Mouse (Mus musculus) embryonic facial prominence, embryonic 13.5 days (tissue): ENCODE measurements around the gene Atp13a3. TPM values are rescaled to one million over a fixed set of nuclear protein-coding genes. Genes with fewer than 3 reads are reported as not detected.
"Not testable (repeated sequence)": the region's sequence is repeated elsewhere in the genome, so short reads cannot be mapped to it uniquely, and the experiment has no call there.

ENCODE experiments used
- ATAC-seq: fragments of 200-750 bp; cut with Nextera tagmentation; 2 replicates; pipeline ENCODE4 v1.8.0; 2017; ENCODE audit warnings: low read depth; ENCODE audit not compliant: insufficient number of reproducible peaks, insufficient read depth, low FRiP score, low TSS enrichment
- H3K27ac ChIP-seq: fragments of 300-500 bp; sonication (generic); 2 replicates; pipeline ENCODE4 v1.5.1; 2015; ENCODE audit warnings: moderate library complexity, mild to moderate bottlenecking, inconsistent platforms
- H3K27me3 ChIP-seq: fragments of 300-500 bp; sonication (generic); 2 replicates; pipeline ENCODE4 v1.6.1; 2015; ENCODE audit warnings: mild to moderate bottlenecking, inconsistent platforms
- H3K36me3 ChIP-seq: fragments of 300-500 bp; sonication (generic); 2 replicates; pipeline ENCODE4 v1.6.1; 2015; ENCODE audit warnings: mild to moderate bottlenecking, inconsistent platforms
- H3K4me1 ChIP-seq: fragments of 300-500 bp; sonication (generic); 2 replicates; pipeline ENCODE4 v1.6.1; 2015; ENCODE audit warnings: inconsistent platforms
- H3K4me2 ChIP-seq: fragments of 300-500 bp; sonication (generic); 2 replicates; pipeline ENCODE4 v1.6.1; 2015; ENCODE audit warnings: moderate library complexity, mild to moderate bottlenecking, inconsistent platforms
- H3K4me3 ChIP-seq: fragments of 300-500 bp; sonication (generic); 2 replicates; pipeline ENCODE4 v1.5.1; 2015; ENCODE audit warnings: mild to moderate bottlenecking, inconsistent platforms
- H3K9ac ChIP-seq: fragments of 300-500 bp; sonication (generic); 2 replicates; pipeline ENCODE4 v1.6.1; 2015; ENCODE audit warnings: mild to moderate bottlenecking, inconsistent platforms
- H3K9me3 ChIP-seq: fragments of 300-500 bp; sonication (generic); 2 replicates; pipeline ENCODE4 v1.6.1; 2016; ENCODE audit warnings: inconsistent platforms
- WGBS: fragments of 180-500 bp; shearing (Covaris S2); methylation state at CpG from one replicate; pipeline ENCODE4 v1.1.7; 2015; ENCODE audit warnings: mixed read lengths; 5-methylcytosine and 5-hydroxymethylcytosine counted together
- polyA plus RNA-seq: library from polyadenylated mRNA; unstranded; fragments of >200 nt; fragmentation: Nextera tagmentation; extraction: Ambion mirVana; gene quantifications from 2 replicates; pipeline ENCODE4 v1.2.1, GENCODE M21; 2015

The Atp13a3 gene
- polyA plus RNA-seq, 1 experiment from 2014 or later = 9.3 TPM

- H3K4me3 ChIP-seq = peak overlapping the region; percentile 94
- H3K36me3 ChIP-seq = peaks cover 22% of the 10 kb centered on the region
- no peak overlapping the region for H3K9ac ChIP-seq
- peaks cover 19% of the 10 kb centered on the region for H3K4me1 ChIP-seq
- peaks cover 7% of the 10 kb centered on the region; the same call in 1 of the 2 replicates for H3K27me3 ChIP-seq
- WGBS = 61% methylated on average over 8 of the region's 8 CpGs
- peak overlapping the region; percentile 83 for H3K4me2 ChIP-seq
- no peaks in the 10 kb centered on the region for H3K9me3 ChIP-seq
- H3K27ac ChIP-seq = no peak overlapping the region
- no peak for ATAC-seq
These were observed 18.8 kb downstream of the Atp13a3 start for GRCm38 (mm10) chr16:30386911-30387439.

GRCm38 (mm10) chr16:30385531-30385930, 20.2 kb downstream of the Atp13a3 start:
- no peaks in the 10 kb centered on the region for H3K9me3 ChIP-seq
- H3K4me1 ChIP-seq = peaks cover 19% of the 10 kb centered on the region
- no peak overlapping the region for H3K4me3 ChIP-seq
- no peak overlapping the region for H3K9ac ChIP-seq
- WGBS = 98% methylated on average over 1 of the region's 1 CpGs
- no peak overlapping the region for H3K27ac ChIP-seq
- H3K4me2 ChIP-seq = no peak overlapping the region
- H3K27me3 ChIP-seq = peaks cover 7% of the 10 kb centered on the region; the same call in 1 of the 2 replicates
- ATAC-seq = no peak
- H3K36me3 ChIP-seq = peaks cover 22% of the 10 kb centered on the region

DNA sequence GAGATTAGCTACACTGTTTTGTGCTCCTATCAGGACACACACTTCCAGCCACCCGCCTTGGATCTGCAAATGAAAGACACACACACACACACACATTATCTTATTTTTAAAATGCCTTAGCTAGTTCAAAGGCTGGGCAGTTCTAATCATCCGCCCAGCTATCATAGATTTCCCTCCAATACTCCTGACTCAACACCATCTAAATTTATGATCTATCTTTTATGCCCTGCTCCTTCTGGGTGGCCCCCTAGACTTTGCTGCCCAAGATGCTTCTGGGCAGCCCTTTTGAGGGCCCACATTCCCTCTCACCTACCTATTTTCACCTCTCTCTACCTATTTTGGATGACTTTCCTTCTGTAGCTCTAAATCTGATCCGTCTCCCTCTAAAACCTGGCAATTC, 29.5 kb downstream of the Atp13a3 start:
- H3K27me3 ChIP-seq = no peaks in the 10 kb centered on the region
- 81% methylated on average over 3 of the region's 3 CpGs for WGBS

GRCm38 (mm10) chr16:30374927-30375326, 30.8 kb downstream of the Atp13a3 start:
- Histone ChIP-seq H3K9ac (no peak overlapping the region), H3K36me3 (peaks cover 2% of the 10 kb centered on the region), H3K4me3 (no peak overlapping the region), H3K27me3 (no peaks in the 10 kb centered on the region), H3K4me1 (no peaks in the 10 kb centered on the region), H3K4me2 (no peak overlapping the region), H3K9me3 (no peaks in the 10 kb centered on the region), H3K27ac (no peak overlapping the region)
- no peak for ATAC-seq
- WGBS = 86% methylated on average over 3 of the region's 3 CpGs

More for the DNA sequence above, 29.5 kb downstream of the Atp13a3 start:
- no peak for ATAC-seq
- Histone ChIP-seq H3K27ac (no peak overlapping the region), H3K36me3 (peaks cover 5% of the 10 kb centered on the region), H3K9me3 (no peaks in the 10 kb centered on the region), H3K4me2 (no peak overlapping the region), H3K4me1 (no peaks in the 10 kb centered on the region), H3K9ac (no peak overlapping the region), H3K4me3 (no peak overlapping the region)

DNA sequence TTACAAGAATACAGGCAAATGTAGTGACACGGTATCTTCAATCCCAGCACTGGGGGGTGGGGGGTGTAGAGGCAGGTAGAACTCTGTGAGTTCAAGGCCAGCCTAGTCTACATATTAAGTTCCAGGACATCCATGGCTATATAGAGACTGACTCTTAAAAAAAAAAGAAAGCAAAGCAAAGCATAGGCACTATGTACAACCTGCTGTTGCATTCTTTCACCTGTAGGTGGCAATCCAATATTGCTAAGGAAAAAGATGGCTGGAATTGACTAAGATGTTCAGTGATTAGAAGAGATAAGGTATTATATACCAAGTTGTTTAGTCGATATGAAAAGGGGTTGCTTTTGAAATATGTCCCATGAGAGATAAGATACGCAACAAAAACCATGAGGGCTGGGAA, 31.5 kb downstream of the Atp13a3 start:
- H3K27ac ChIP-seq = no peak overlapping the region
- no peaks in the 10 kb centered on the region for H3K9me3 ChIP-seq
- no peaks in the 10 kb centered on the region for H3K36me3 ChIP-seq
- H3K9ac ChIP-seq = no peak overlapping the region
- no peaks in the 10 kb centered on the region for H3K4me1 ChIP-seq
- H3K27me3 ChIP-seq = no peaks in the 10 kb centered on the region
- no peak overlapping the region for H3K4me2 ChIP-seq
- no peak for ATAC-seq
- WGBS = 65% methylated on average over 3 of the region's 3 CpGs
- H3K4me3 ChIP-seq = no peak overlapping the region

- H3K27ac ChIP-seq, H3K4me1 ChIP-seq, ATAC-seq, H3K36me3 ChIP-seq, H3K4me2 ChIP-seq, H3K4me3 ChIP-seq, H3K27me3 ChIP-seq, H3K9ac ChIP-seq, H3K9me3 ChIP-seq: not testable (repeated sequence)
- 94% methylated on average over 4 of the region's 4 CpGs for WGBS
These were observed 32.5 kb downstream of the Atp13a3 start for GRCm38 (mm10) chr16:30373286-30373685.

DNA sequence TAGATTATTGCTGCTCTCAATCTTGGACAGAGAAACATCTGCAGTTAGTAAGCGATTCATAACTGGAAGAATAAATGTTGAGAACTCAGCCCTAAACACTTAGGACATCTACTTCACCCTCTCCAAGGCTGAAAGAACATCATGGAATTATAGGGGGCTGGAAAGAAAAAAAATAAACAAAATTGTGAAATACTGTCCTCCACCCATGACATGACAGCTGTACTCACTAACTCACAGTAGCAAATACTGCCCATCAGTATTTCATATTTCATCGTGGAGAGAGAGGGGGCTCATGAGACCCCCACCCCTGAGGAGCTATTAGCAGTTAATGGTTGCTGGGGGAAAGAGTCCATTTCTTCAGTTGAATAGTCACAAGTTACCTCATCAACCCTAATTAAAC, 38.4 kb downstream of the Atp13a3 start:
- Histone ChIP-seq H3K4me3 (no peak overlapping the region), H3K9ac (no peak overlapping the region)
- ATAC-seq = no peak

DNA sequence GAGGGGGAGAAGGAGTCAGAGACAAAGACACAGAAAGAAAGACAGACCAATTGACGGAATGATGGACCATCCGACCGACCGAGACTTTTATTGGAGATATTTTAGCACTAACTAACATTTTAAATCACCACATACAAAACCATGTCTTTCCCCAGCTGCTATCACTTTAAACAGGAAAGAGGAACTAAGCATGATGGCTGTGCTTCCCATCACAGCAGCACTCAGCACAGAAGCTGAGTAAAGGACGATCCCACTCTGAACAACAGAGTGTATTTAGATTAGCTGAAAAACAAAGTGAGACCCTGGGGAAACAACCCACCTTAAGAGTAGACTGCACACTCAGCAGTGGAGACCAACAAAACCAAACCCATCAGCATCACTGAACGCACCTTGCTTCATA, 41.2 kb downstream of the Atp13a3 start:
- Histone ChIP-seq H3K4me2 (no peak overlapping the region), H3K4me3 (no peak overlapping the region), H3K9ac (no peak overlapping the region), H3K4me1 (no peaks in the 10 kb centered on the region), H3K27ac (no peak overlapping the region), H3K27me3 (no peaks in the 10 kb centered on the region), H3K36me3 (0 out of 2 replicates have a peak, but pooled peaks cover 3% of the 10 kb centered on the region), H3K9me3 (no peaks in the 10 kb centered on the region)
- WGBS = 89% methylated on average over 6 of the region's 6 CpGs
- ATAC-seq = no peak

More for the DNA sequence above, 38.4 kb downstream of the Atp13a3 start:
- H3K4me1 ChIP-seq = no peaks in the 10 kb centered on the region
- H3K27me3 ChIP-seq = no peaks in the 10 kb centered on the region
- WGBS = 78% methylated on average over 2 of the region's 2 CpGs
- H3K4me2 ChIP-seq = no peak overlapping the region
- H3K9me3 ChIP-seq = no peaks in the 10 kb centered on the region
- no peak overlapping the region for H3K27ac ChIP-seq
- 0 out of 2 replicates have a peak, but pooled peaks cover 3% of the 10 kb centered on the region for H3K36me3 ChIP-seq

DNA sequence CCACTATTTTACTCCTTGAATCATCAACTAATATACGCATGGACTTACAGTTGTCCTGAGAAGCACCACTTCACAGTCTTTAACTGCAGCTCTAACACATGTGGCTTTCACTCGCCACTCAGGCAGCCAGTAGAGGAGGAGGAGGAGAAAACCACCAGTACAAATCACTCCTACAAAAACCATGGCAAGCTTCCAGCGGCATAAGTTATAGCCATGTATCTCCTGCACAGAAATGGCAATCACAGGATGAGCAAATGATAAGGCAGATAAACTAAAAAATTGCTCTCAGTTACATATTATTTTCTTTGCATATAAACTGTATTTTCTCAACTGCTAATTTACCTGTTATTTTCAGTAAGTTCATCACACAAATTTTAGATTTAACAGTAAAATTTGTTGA, 43.2 kb downstream of the Atp13a3 start:
- ATAC-seq = no peak
- 0 out of 2 replicates have a peak, but pooled peaks cover 3% of the 10 kb centered on the region for H3K36me3 ChIP-seq

DNA sequence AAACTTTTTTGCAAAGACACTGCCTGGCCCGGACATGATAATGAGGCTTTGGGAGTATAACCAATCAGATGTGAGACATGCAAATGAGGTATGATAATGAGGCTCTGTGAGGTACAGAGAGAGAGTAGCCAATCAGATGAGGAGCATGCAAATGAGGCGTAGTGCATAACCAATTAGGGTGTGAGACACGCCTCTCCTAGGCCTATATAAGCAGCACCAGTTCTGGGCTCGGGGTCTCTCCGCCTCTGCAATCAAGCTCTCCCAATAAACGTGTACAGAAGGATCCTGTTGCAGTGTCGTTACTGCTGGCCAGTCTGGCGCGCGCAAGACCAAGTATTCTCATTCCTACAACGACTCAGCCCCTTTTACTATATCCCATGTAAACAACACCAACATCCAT, 52.3 kb downstream of the Atp13a3 start:
- not testable (repeated sequence) for ATAC-seq, H3K9me3 ChIP-seq, H3K9ac ChIP-seq, H3K4me1 ChIP-seq, H3K4me3 ChIP-seq, H3K4me2 ChIP-seq, H3K27me3 ChIP-seq, H3K27ac ChIP-seq
- 95% methylated on average over 11 of the region's 11 CpGs for whole genome bisulfite sequencing
- peaks cover 32% of the 10 kb centered on the region for H3K36me3 ChIP-seq

More for the DNA sequence above, 43.2 kb downstream of the Atp13a3 start:
- Histone ChIP-seq H3K9ac (no peak overlapping the region), H3K4me2 (no peak overlapping the region), H3K27ac (no peak overlapping the region), H3K4me3 (no peak overlapping the region), H3K27me3 (no peaks in the 10 kb centered on the region), H3K9me3 (no peaks in the 10 kb centered on the region), H3K4me1 (no peaks in the 10 kb centered on the region)
- 87% methylated on average over 3 of the region's 3 CpGs for WGBS

GRCm38 (mm10) chr16:30314236-30314635, 91.5 kb downstream of the Atp13a3 start:
- Histone ChIP-seq H3K4me3 (no peak overlapping the region), H3K27me3 (peaks cover 29% of the 10 kb centered on the region), H3K9ac (no peak overlapping the region), H3K27ac (no peak overlapping the region), H3K4me2 (no peak overlapping the region), H3K4me1 (peaks cover 7% of the 10 kb centered on the region), H3K9me3 (no peaks in the 10 kb centered on the region), H3K36me3 (peaks cover 7% of the 10 kb centered on the region; the same call in 1 of the 2 replicates)
- no peak for ATAC-seq

GRCm38 (mm10) chr16:30310647-30311046, 95.1 kb downstream of the Atp13a3 start, which contains the start of gene Gp5:
Gene Gp5 (minus strand): TSS chr16:30310779.
- Histone ChIP-seq H3K9ac (peak within 1 kb of the TSS; percentile 68; the same call in 1 of the 2 replicates), H3K36me3 (peaks cover 3% of the 10 kb centered on the region; the same call in 1 of the 2 replicates), H3K9me3 (no peaks in the 10 kb centered on the region), H3K27ac (no peak within 1 kb of the TSS), H3K4me2 (peak within 1 kb of the TSS; percentile 99), H3K27me3 (peaks cover 62% of the 10 kb centered on the region), H3K4me1 (peaks cover 19% of the 10 kb centered on the region), H3K4me3 (peak within 1 kb of the TSS; percentile 54)
- no peak for ATAC-seq
